Mouse (Mus musculus): ENCODE data around the gene Lin52.

The Lin52 gene

GRCm38 (mm10) chr12:84468701-84469100 is 17.5 kb downstream of the Lin52 start:
- no peak for DNase-seq (ENCODE audit: low spot score in 2 of 2)

DNA sequence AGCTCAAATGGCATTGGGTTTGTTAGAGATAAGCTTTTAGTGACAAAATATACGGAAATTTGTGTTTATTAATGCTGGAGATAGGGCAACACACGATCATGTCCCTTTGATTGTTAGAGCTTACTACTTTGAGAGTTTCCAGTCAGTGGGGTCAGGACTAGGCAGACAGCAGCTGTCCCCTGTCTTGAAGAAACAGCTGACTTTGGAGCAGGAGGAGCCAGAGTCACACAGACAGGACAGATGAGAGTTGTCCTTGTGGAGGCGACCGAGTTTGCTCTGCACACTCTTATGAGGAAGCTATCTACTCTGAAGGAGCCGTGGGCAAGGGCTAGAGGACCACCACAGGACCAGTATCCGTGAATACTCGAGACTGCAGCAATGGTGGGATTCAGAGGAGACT is 27.7 kb downstream of the Lin52 start:
- no peak for DNase-seq (ENCODE audit: low spot score in 2 of 2)

DNA sequence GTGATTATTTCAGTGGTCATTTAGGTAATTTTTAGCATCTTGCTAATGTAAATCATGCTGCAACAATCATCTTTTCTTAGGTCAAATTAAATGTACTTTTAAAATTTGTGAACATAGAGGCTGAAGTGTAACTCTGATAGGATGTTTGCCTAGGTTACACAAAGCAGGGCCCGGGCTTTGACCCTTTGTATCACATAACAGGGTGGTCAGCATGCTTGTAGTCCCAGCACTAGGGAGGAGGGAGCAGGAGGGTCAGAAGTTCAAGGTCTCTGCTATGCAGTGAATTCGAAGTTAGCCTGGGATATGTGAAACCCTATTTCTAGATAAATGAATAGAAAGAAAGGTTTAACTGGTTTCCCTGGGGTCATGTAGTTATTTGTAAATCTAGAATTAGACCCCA is 30.0 kb downstream of the Lin52 start:
- no peak for DNase-seq (ENCODE audit: low spot score in 2 of 2)

- DNase-seq (ENCODE audit: low spot score in 2 of 2) = no peak
Measured at GRCm38 (mm10) chr12:84482778-84483585, 31.8 kb downstream of the Lin52 start.

GRCm38 (mm10) chr12:84487324-84488056 is 36.3 kb downstream of the Lin52 start:
- DNase-seq (ENCODE audit: low spot score in 2 of 2) = no peak

DNA sequence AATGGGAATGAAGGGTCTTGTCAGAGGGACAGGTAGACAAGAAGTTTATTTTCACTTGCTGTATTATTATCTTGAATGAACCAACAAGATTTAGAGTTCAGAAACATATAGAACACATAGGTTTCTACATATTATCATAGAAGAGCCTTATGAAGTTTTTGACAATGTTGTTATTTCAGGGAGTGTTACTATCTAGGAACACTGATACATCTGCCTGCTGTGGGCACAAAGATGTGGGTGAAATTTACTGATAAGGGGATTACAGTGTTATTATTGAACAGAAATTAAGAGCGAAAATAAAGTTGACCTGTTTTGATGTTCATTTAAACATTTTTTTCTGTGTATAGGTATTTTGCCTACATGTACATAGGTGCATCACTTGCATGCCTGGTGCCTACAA is 45.6 kb downstream of the Lin52 start:
- no peak for DNase-seq (ENCODE audit: low spot score in 2 of 2)

GRCm38 (mm10) chr12:84500528-84501263 is 49.5 kb downstream of the Lin52 start:
- DNase-seq (ENCODE audit: low spot score in 2 of 2) = no peak

DNA sequence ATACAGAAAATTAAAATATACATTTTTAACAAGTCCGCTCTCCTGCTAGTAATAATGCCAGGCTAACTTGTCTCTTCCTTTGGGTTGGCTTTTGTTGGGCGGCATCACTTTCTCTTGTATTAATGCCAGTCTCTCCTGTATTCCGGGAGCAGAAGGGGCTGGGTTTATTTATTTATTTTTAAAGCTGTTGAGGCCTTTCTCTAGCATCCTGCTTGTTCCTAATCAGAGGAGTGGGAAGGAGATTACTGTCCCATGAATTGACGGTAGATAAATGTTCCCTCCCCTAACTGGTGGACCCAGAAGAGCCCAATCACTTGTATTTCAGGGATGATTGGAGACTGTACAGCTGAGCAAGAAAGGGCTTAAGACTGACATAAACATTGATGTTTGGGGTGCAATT is 50.1 kb downstream of the Lin52 start:
- no peak for DNase-seq (ENCODE audit: low spot score in 2 of 2)

GRCm38 (mm10) chr12:84506856-84507255 is 55.6 kb downstream of the Lin52 start:
- DNase-seq (ENCODE audit: low spot score in 2 of 2) = no peak

- no peak for DNase-seq (ENCODE audit: low spot score in 2 of 2)
Measured at GRCm38 (mm10) chr12:84512016-84512415, 60.8 kb downstream of the Lin52 start.

DNA sequence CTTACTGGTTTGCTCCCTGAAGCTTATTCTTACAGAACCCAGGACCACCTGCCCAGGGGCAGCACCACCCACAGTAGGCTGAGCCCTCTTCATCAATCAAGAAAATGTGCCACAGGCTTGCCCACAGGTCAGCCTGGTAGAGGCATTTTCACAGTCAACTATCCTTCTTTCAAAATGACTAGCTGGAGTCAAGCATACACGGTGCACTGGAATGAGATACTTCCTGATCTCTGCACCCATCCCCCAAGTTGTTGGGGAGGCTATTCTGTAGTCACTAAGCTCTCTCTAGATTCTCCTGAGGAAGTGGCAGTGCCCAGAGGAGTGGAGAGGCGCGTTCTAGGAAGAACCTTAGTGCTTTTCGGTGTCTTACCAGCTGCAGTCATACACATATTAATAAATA is 64.3 kb downstream of the Lin52 start:
- no peak for DNase-seq (ENCODE audit: low spot score in 2 of 2)

GRCm38 (mm10) chr12:84516642-84517041 is 65.4 kb downstream of the Lin52 start:
- no peak for DNase-seq (ENCODE audit: low spot score in 2 of 2)

DNA sequence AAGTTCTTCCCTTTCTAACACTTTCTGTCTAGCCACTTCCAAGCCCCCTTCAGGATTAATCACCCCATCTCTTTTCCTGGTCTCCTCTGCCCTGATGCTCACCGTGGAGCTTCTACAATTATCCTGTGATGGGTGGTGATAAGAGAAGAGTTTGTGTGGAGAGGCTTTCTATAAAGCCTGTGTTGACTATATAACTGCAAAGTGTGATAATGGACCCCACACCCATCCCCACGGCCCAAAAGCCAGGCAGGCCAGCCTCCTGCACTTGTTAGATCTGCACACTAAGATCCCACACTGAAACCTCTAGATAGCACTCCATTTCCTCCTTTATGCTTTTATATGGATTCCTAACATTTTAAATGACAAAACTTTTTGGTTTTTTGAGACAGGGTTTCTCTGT is 66.8 kb downstream of the Lin52 start:
- no peak for DNase-seq (ENCODE audit: low spot score in 2 of 2)

GRCm38 (mm10) chr12:84523728-84524127 is 72.5 kb downstream of the Lin52 start:
- DNase-seq (ENCODE audit: low spot score in 2 of 2) = no peak

DNA sequence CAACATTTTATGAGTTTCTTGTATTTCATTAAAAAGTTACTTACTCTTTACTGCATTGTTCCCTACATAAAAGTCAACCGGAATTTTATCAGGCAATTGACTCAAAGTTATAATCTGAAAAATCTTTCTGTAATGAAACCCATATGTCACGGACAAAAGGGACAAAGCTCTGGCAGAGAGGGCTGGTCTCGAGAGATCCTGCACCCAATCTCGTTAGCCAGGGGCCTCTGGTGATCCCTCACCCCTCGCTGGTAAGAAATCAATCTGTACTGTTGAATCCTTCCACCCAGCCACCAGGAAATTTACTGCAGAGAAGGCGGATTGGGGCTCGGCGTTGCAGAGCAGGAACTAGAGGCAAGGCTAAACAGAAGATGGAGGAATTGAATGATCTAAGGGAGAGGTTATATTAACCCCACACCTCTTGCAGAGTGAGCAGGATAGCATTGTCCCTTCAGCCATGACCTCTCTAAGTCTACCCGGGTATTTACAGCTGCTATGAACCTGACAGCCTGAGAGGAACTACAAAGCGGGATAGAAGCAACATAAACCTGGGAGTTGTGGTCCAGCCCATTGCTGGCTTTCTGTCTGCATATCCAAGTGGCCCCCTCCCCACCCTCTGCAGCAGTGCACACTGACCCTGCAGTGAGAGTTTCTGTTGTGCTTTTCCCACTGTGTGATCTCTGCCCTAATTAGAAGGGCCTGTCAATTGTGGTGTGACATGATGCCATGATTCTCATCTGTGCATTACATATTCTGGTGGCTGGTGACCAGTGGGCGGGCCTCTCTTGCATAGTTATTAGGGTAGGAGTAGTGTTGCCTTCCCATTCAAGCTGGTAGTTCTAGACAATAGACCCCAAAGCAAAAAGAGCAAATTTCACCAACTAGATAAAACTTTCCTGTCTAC is 73.2 kb downstream of the Lin52 start:
- no peak for DNase-seq (ENCODE audit: low spot score in 2 of 2)

GRCm38 (mm10) chr12:84525422-84525821 is 74.2 kb downstream of the Lin52 start:
- no peak for DNase-seq (ENCODE audit: low spot score in 2 of 2)

DNA sequence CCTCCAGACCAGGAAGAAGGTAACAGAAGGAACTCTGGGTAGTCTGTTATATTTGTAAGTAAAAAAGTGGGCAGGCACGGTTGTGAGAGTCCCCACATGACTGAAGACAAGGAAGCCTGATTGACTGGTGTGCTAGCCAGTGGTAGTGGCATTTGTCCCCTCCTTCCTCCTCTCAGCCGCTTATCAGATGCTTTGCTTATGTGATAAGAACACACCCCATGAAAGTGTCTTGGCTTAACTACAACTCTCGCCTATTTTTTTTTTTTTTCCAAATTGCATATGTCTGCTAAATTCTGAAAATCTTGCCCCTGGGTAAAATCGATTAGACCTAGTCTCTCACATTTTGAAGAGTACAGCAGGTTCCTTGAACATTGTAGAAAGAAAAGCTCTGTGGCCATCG is 79.2 kb downstream of the Lin52 start:
- DNase-seq (ENCODE audit: low spot score in 2 of 2) = no peak

GRCm38 (mm10) chr12:84531906-84532829 is 80.9 kb downstream of the Lin52 start:
- DNase-seq (ENCODE audit: low spot score in 2 of 2) = peak in 1 of 2 experiments; percentile 25

DNA sequence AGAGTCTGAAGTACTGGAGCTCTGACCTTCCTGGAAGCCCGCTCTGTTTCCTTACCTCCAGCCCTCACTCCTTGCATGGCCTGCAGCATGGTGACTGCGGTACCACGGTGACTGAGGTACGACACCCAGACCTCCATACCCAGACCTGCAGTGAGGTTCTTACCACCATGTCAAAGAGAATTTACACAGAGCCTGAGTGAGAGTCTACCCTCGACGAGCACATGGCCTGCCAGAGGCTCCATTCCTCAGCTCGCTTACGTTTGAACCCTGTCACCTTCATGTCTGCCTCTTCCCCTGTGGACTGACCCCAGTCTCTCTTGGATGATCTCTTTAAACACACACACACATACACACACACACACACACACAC is 81.6 kb downstream of the Lin52 start:
- no peak for DNase-seq (ENCODE audit: low spot score in 2 of 2)

GRCm38 (mm10) chr12:84533706-84534486 is 82.7 kb downstream of the Lin52 start:
- DNase-seq (ENCODE audit: low spot score in 2 of 2) = no peak
